Mouse (Mus musculus) limb, embryonic 14.5 days (tissue): ENCODE results near the gene Gm37240. TPM values are rescaled to one million over a fixed set of nuclear protein-coding genes. Genes with fewer than 3 reads are reported as not detected.

Experiments
- ATAC-seq: fragments of 200-750 bp; cut with Nextera tagmentation; 2 replicates; pipeline ENCODE4 v1.8.0; 2017; ENCODE audit warnings: low read depth, moderate number of reproducible peaks, moderate TSS enrichment; ENCODE audit not compliant: low FRiP score
- DNase-seq: peaks from one replicate; pipeline ENCODE4 v3.0.0-alpha.2; 2015; ENCODE audit warnings: low spot score
- H3K27ac ChIP-seq: fragments of 300-500 bp; sonication (generic); replicated peaks from 2 replicates; pipeline ENCODE4 v1.5.1; 2014; ENCODE audit warnings: low read depth, mild to moderate bottlenecking, low read length, moderate library complexity, mixed read lengths
- H3K27me3 ChIP-seq: fragments of 300-500 bp; sonication (generic); 2 replicates; pipeline ENCODE4 v1.6.1; 2014; ENCODE audit warnings: low read length, mixed read lengths; ENCODE audit not compliant: control insufficient read depth, insufficient read depth
- H3K36me3 ChIP-seq: fragments of 300-500 bp; sonication (generic); 2 replicates; pipeline ENCODE4 v1.6.1; 2014; ENCODE audit warnings: mild to moderate bottlenecking, low read length, moderate library complexity, mixed read lengths; ENCODE audit not compliant: control insufficient read depth, insufficient read depth
- H3K4me1 ChIP-seq: fragments of 300-500 bp; sonication (generic); 2 replicates; pipeline ENCODE4 v1.6.1; 2014; ENCODE audit warnings: antibody characterized with exemption, low read length, mixed read lengths; ENCODE audit not compliant: control insufficient read depth, insufficient read depth
- H3K4me2 ChIP-seq: fragments of 300-500 bp; sonication (generic); replicated peaks from 2 replicates; pipeline ENCODE4 v1.6.1; 2014; ENCODE audit warnings: low read depth, mild to moderate bottlenecking, low read length, moderate library complexity; ENCODE audit not compliant: severe bottlenecking
- H3K4me3 ChIP-seq: fragments of 300-500 bp; sonication (generic); replicated peaks from 2 replicates; pipeline ENCODE4 v1.5.1; 2014; ENCODE audit warnings: low read length
- H3K9ac ChIP-seq: fragments of 300-500 bp; sonication (generic); 2 replicates; pipeline ENCODE4 v1.6.1; 2014; ENCODE audit warnings: mild to moderate bottlenecking, low read depth, low read length, moderate library complexity; ENCODE audit not compliant: severe bottlenecking
- H3K9me3 ChIP-seq: fragments of 300-500 bp; sonication (generic); 2 replicates; pipeline ENCODE4 v1.6.1; 2016; ENCODE audit warnings: low read length; ENCODE audit not compliant: control insufficient read depth
- POLR2A ChIP-seq: fragments of 200-500 bp; IDR thresholded peaks from 2 replicates; pipeline ENCODE4 v1.8.0; 2012; ENCODE audit warnings: inconsistent platforms, mild to moderate bottlenecking, moderate library complexity, borderline replicate concordance; ENCODE audit not compliant: insufficient read depth, insufficient read length; ENCODE audit errors: extremely low read depth
- WGBS: fragments of 180-500 bp; shearing (Covaris S2); extraction: QIAGEN DNeasy Blood & Tissue Kit; methylation state at CpG from one replicate; pipeline ENCODE4 v1.1.7; 2014; 5-methylcytosine and 5-hydroxymethylcytosine counted together
- polyA plus RNA-seq, 2 experiments: library from polyadenylated mRNA; depleted of rRNA in 1 of 2; stranded (reverse) in 1 of 2; unstranded in 1 of 2; fragments of >200 nt; fragmentation: Nextera tagmentation in 1 of 2; extraction: Ambion mirVana in 1 of 2; gene quantifications; 2 replicates each; pipeline versions ENCODE4 v1.2.1 to v1.2.3; 2012 to 2014

The Gm37240 gene
- polyA plus RNA-seq, 2 experiments: 2.0 to 13.4 TPM

DNA sequence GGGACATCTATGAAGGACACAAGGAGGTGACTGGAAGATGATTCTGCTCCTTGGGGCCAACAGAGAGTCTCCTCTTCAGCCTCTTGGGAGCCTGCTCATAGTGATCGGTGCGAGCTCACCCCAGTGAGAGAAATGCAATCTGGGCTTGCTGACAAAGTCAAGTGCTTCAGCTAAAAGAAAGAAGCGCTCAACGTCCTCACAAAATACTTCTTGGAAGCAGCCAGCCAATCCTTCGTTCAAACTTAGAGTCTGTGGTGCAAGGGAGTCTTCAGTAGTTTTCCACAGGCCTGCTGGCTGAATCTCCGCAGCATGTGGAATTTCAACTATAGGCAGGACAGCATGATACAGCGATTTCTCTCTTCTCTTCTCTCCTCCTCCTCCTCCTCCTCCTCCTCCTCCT is 680.8 kb downstream of the Gm37240 start:
- Histone ChIP-seq H3K9me3 (no peaks in the 10 kb centered on the region), H3K36me3 (no peaks in the 10 kb centered on the region), H3K4me1 (no peaks in the 10 kb centered on the region), H3K27ac (no peak overlapping the region), H3K27me3 (no peaks in the 10 kb centered on the region), H3K4me2 (no peak overlapping the region), H3K9ac (no peak overlapping the region), H3K4me3 (no peak overlapping the region)
- 79% methylated on average over 7 of the region's 7 CpGs for WGBS
- ATAC-seq: no peak
- DNase-seq: no peak
- no peak for TF ChIP-seq POLR2A

- H3K27ac ChIP-seq: no peak overlapping the region
- DNase-seq: no peak
- no peak overlapping the region for H3K9ac ChIP-seq
- no peak overlapping the region for H3K4me2 ChIP-seq
- no peaks in the 10 kb centered on the region for H3K27me3 ChIP-seq
- H3K4me1 ChIP-seq: no peaks in the 10 kb centered on the region
- no peak for ATAC-seq
- H3K9me3 ChIP-seq: no peaks in the 10 kb centered on the region
- no peaks in the 10 kb centered on the region for H3K36me3 ChIP-seq
- H3K4me3 ChIP-seq: no peak overlapping the region
- no peak for TF ChIP-seq POLR2A
- 85% methylated on average over 4 of the region's 4 CpGs for WGBS
Measured at GRCm38 (mm10) chr3:85205911-85206310, 681.4 kb downstream of the Gm37240 start.

GRCm38 (mm10) chr3:85203659-85204058 is 683.7 kb downstream of the Gm37240 start:
- Histone ChIP-seq H3K27me3 (no peaks in the 10 kb centered on the region), H3K4me2 (no peak overlapping the region), H3K4me1 (no peaks in the 10 kb centered on the region), H3K9me3 (no peaks in the 10 kb centered on the region), H3K4me3 (no peak overlapping the region), H3K27ac (no peak overlapping the region), H3K9ac (no peak overlapping the region), H3K36me3 (no peaks in the 10 kb centered on the region)
- DNase-seq: no peak
- no peak for TF ChIP-seq POLR2A
- no peak for ATAC-seq
- 50% methylated on average over 9 of the region's 9 CpGs for WGBS

DNA sequence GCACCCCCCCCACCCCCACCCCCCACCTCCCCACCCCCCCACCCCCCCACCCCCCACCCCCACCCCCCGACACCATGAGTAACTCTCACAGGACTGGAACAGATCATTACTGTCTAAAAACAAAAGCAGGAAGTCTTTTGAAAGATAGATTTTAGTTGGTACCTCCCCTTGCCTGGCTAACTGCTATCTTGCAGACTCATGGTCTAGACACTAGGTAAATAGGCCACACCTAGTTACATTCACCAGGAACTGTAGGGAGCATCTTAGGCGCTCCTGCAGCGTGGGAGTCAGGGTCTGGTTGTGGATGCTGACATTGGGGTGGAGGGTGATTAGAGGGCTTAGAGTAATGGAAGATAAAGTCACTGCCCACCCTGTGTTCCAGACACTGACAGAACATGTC is 684.6 kb downstream of the Gm37240 start:
- no peak for DNase-seq
- 96% methylated on average over 2 of the region's 3 CpGs for WGBS

DNA sequence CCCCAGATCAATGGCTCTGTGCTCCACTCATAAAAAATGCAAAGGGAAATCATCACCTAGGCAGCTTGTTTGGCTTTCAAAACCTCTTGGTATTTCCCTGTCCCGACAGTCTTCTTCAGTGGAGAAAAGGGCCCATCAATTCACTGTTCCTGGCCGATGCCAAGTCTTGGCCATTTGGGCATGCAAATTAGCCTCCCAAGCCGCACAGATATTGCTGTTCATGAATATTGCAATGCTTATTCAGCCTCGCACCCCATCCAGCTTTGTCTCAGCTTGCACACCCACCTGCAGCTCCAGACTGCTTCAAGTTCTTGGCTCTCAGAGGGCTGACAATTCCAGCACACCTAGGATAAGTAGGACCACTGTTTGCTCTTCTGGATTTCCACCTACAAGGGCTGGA is 685.5 kb downstream of the Gm37240 start:
- Histone ChIP-seq H3K36me3 (no peaks in the 10 kb centered on the region), H3K4me3 (no peak overlapping the region), H3K27me3 (no peaks in the 10 kb centered on the region), H3K9ac (no peak overlapping the region), H3K4me2 (no peak overlapping the region), H3K4me1 (no peaks in the 10 kb centered on the region), H3K9me3 (no peaks in the 10 kb centered on the region), H3K27ac (no peak overlapping the region)
- no peak for ATAC-seq
- no peak for DNase-seq
- TF ChIP-seq POLR2A: no peak
- 82% methylated on average over 4 of the region's 4 CpGs for WGBS

More for the DNA sequence above, 684.6 kb downstream of the Gm37240 start:
- H3K27me3 ChIP-seq: no peaks in the 10 kb centered on the region
- ATAC-seq: no peak
- H3K36me3 ChIP-seq: no peaks in the 10 kb centered on the region
- no peaks in the 10 kb centered on the region for H3K9me3 ChIP-seq
- no peak overlapping the region for H3K4me3 ChIP-seq
- H3K4me2 ChIP-seq: no peak overlapping the region
- no peak for TF ChIP-seq POLR2A
- H3K4me1 ChIP-seq: no peaks in the 10 kb centered on the region
- no peak overlapping the region for H3K27ac ChIP-seq
- no peak overlapping the region for H3K9ac ChIP-seq

DNA sequence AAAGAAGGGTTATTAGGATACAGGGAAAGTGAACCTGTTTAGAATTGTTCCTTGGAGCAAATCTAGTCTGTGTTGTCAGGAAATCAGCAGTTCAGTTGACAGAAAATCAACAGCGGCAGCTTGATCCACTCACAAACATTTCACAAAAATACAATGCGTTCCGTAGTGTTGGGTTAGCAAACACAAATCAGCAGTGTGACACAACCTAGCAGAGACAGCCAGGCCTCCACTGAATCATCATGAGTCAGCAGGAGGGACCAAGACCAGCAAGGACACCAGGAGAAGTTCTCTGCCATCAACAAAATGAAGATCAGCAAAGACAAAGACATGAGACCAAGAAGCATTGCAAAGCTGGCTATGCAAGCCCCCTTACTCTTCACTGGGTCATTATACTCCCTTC is 688.8 kb downstream of the Gm37240 start:
- DNase-seq: no peak
- no peak for TF ChIP-seq POLR2A
- 92% methylated on average over 3 of the region's 3 CpGs for WGBS

More for the DNA sequence above, 688.8 kb downstream of the Gm37240 start:
- no peaks in the 10 kb centered on the region for H3K36me3 ChIP-seq
- no peaks in the 10 kb centered on the region for H3K27me3 ChIP-seq
- no peak for ATAC-seq
- no peaks in the 10 kb centered on the region for H3K9me3 ChIP-seq
- no peak overlapping the region for H3K4me3 ChIP-seq
- H3K9ac ChIP-seq: no peak overlapping the region
- no peak overlapping the region for H3K4me2 ChIP-seq
- no peaks in the 10 kb centered on the region for H3K4me1 ChIP-seq
- H3K27ac ChIP-seq: no peak overlapping the region
